Mouse (Mus musculus): ENCODE measurements around the gene Skor1.

Gene Skor1

GRCm38 (mm10) chr9:63133659-63134058, 15.1 kb downstream of the Skor1 start:
- DNase-seq (ENCODE audit: low read depth, low spot score), result no peak

- DNase-seq (ENCODE audit: low read depth, low spot score), result peak; percentile 87
Observed at GRCm38 (mm10) chr9:63132673-63133601, 15.8 kb downstream of the Skor1 start.

DNA sequence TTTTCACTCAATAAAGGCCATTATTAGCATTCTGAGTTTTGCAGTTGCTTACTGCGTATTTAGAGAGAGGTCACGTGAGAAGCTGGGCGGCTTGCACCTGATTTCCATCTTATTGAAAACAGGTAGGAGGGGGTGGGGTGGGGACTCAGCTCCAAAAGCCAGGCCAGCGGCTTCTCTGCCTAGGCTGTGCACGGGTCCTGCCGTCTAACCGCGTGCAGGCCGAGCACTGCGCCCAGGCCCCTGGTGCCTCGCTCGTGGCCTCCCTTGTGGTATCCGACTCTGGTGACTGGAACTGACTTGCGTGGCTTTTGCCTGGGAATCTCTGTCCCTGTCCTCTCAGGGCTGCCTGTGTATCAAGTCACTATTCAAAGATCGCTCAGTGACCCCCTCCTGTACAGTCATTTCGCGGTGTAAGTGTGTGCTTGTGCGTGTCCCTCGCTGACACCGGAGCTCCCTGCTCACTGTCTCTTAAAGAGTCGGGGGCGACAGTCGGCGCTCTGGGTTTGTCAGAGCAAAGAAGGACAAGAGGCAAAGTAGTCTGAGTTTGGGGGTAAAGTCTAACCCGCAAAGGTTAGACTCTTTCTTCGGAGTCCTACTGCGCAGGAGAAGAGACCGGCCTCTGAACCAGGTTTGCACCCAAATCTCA, 16.7 kb downstream of the Skor1 start:
- no peak for DNase-seq (ENCODE audit: low read depth, low spot score)

DNA sequence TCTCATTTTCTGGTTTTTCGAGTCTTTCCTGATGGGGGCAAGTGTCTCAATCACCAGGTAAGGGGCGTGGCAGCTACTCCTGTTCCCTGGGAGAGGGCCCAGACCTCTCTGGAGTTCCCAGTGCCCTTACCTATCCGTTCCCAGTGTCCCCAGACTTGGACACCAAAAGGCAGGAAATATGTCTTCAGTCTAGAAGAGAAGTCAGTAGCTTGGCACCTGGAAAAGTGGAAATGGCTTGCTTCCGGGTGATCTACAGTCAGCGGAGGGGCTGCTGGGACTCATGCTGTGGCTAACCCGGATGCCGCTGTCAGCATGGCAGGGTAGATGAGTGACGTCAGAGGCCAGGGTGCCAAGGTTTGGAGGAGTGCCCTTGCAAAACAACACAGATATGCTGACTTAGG, 19.1 kb downstream of the Skor1 start:
- no peak for DNase-seq (ENCODE audit: low read depth, low spot score)

- DNase-seq (ENCODE audit: low read depth, low spot score), result no peak
Observed at GRCm38 (mm10) chr9:63124512-63124911, 24.2 kb downstream of the Skor1 start.

DNA sequence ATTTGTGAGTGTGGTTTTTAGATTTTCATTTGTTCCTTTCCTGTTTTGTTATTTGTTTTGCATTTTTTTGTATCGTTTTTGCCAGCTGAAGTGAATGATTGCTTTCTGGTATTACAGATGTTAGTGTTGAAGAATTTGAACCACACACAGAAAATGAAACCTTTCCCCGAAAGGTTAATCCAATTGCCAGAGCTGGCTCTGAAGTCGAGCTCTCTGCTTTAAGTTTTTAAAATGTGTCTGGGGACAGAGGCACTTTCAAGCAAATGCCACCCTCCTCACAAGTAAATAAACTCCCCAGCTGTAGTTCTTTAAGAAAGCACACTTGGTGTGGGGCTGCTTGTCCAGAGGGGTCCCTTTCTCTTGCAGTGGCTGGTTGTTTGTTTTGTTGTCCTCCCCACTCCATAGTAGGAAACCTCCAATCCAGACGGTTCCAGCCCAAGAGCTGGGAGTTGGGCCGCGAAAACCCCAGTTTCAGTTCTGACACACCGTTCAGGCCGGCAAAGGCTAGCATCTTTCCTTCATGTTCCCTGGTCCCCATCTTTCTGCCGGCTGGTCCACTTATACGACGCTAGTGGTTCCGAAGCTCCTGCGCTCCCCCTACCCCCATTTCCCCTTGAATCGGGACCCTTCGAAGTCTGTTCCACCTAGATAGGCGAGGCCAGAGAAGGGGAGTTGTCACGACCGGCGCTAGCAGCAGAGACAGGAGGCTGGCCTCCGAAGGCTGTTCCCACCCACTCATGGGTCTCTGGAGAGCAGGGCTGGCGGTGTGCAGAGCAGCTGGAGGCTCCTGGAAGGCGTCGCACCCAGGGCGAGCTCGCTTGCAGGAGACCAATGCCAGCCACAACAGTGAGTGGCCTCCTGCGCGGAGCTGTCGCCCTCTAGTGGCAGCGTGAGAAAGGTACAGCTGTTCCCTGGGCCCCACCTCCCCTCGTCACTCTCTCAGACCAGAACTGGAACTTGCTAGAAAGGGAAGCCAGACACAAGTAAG, 25.0 kb downstream of the Skor1 start:
- peak; percentile 95 for DNase-seq (ENCODE audit: low read depth, low spot score)

- DNase-seq (ENCODE audit: low read depth, low spot score), result peak; percentile 77
Observed at GRCm38 (mm10) chr9:63122161-63122833, 26.5 kb downstream of the Skor1 start.

DNA sequence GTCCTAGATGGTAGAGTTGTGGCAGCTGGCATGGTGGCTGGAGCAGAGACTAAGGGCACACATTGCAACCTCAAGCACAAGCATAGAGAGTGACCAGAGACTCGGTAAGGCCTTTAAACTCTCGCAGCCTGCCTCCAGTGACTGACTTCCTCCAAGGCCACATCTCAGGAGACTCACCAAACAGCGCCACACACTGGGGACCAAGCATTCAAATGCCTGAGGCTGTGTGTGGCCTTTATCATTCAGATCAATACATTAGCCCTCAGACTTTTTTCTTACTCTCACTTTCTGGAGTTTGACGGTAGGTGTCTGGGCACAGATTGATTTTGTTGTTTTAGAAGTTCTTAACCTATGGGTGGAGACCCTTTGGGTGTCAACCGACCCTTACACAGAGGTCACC, 30.4 kb downstream of the Skor1 start:
- no peak for DNase-seq (ENCODE audit: low read depth, low spot score)

- DNase-seq (ENCODE audit: low read depth, low spot score), result no peak
Observed at GRCm38 (mm10) chr9:63112514-63112913, 36.2 kb downstream of the Skor1 start.

GRCm38 (mm10) chr9:63109782-63110087, 39.0 kb downstream of the Skor1 start:
- DNase-seq (ENCODE audit: low read depth, low spot score), result peak; percentile 39

- peak; percentile 87 for DNase-seq (ENCODE audit: low read depth, low spot score)
Observed at GRCm38 (mm10) chr9:63109020-63109781, 39.6 kb downstream of the Skor1 start.

DNA sequence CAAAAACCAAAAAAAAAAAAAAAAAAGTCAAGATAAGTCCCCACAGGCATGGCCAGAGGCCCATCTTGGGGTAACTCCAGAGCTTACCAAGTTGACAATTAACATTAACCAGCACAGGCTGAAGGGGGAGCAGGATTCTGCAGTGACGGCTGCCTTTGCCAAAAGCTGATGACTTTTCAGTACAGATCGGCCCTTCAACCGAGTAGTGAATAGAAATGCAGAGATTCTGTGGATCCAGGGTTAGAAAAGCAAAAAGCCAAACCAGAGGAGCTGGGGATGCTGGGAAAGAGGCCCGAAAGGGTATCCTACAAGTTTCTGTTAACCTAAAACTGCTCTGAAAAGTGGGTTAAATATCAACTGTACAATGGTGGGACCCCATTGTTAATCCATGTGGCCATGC, 40.2 kb downstream of the Skor1 start:
- DNase-seq (ENCODE audit: low read depth, low spot score), result peak; percentile 55

GRCm38 (mm10) chr9:63100660-63101059, 48.1 kb downstream of the Skor1 start:
- no peak for DNase-seq (ENCODE audit: low read depth, low spot score)

DNA sequence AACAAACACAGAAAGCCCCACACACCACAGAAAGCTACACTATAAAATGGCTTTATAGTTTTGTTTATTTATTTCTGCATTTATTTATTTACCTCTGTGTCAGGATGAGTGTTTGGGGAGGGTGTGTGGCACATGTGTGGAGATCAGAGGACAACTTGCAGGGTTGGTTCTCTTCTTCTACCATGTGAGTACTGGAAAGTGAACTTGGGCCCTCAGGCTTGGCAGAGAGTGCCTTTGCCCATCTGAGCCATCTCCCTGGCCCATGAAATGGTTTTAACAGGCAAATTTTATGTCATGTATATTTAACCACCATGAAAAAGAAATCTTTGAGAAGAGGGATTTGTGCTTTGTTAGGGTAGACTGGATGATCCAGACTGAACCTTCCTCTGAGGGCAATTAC, 48.9 kb downstream of the Skor1 start:
- DNase-seq (ENCODE audit: low read depth, low spot score), result no peak

- DNase-seq (ENCODE audit: low read depth, low spot score), result no peak
Observed at GRCm38 (mm10) chr9:63099344-63099743, 49.4 kb downstream of the Skor1 start.

GRCm38 (mm10) chr9:63098887-63099286, 49.9 kb downstream of the Skor1 start:
- no peak for DNase-seq (ENCODE audit: low read depth, low spot score)

DNA sequence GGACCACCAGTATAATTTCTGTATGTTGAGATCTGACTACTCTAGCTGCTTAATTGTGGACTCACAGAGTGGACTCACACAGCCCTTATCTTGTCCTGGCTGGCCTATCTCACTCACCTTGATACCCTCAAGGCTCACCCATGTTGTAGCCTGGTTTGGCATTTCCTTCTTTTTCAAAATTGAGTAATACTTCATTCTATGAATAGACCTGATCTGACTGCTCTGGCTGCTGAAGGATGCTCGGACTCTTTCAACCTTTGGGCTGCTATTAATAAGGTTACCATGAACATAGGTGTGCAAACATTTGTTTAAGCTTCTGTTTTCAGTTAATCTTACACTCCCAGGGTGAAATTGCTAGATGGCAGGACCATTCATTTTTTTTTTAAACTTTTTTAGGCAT, 51.6 kb downstream of the Skor1 start:
- no peak for DNase-seq (ENCODE audit: low read depth, low spot score)

GRCm38 (mm10) chr9:63094030-63094429, 54.7 kb downstream of the Skor1 start:
- peak; percentile 18 for DNase-seq (ENCODE audit: low read depth, low spot score)

GRCm38 (mm10) chr9:63092567-63092966, 56.2 kb downstream of the Skor1 start:
- no peak for DNase-seq (ENCODE audit: low read depth, low spot score)

DNA sequence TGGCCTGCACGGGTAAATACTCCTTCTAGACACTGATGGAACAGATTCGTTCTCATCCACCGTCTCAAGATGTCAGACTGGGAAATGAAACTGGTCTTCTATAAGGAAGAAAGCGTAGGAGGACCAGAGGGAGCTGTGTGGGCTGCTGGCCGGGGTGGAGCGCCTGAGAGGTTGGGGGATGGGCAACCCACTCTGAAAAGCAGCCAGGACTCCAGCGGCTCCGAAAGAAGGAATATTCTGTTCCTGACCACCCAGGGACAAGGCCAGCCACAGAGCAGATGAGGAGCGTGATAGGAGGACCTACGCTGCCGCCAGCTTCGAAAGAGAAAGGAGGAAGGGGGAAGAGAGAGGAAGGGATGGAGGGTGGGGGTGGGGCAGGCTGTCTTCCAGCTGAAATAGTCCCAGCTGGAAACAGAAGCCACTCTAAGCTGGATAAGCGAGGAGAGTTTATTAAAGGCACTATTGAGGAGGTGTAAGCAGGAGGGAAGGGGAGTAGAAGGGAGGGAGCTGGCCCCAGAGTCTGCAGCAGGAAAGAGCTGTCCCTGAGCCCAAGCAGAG, 56.7 kb downstream of the Skor1 start:
- peak; percentile 39 for DNase-seq (ENCODE audit: low read depth, low spot score)
